Mouse (Mus musculus) brain, embryonic 14.5 days (tissue): ENCODE measurements around the gene Slc30a7.

Experiments used
- CTCF ChIP-seq: fragments of 200-500 bp; IDR thresholded peaks from 2 replicates; pipeline ENCODE4 v1.5.1; 2012; ENCODE audit warnings: inconsistent platforms, mild to moderate bottlenecking, moderate library complexity, borderline replicate concordance; ENCODE audit not compliant: insufficient read depth, insufficient read length; ENCODE audit errors: extremely low read depth
- POLR2A ChIP-seq: fragments of 200-500 bp; IDR thresholded peaks from 2 replicates; pipeline ENCODE4 v1.6.1; 2012; ENCODE audit warnings: mild to moderate bottlenecking, inconsistent platforms, borderline replicate concordance; ENCODE audit not compliant: poor library complexity, insufficient read depth, insufficient read length, severe bottlenecking; ENCODE audit errors: extremely low read depth

- TF ChIP-seq CTCF = no peak
- TF ChIP-seq POLR2A = no peak
These were observed 45.7 kb downstream of the Slc30a7 start for GRCm38 (mm10) chr3:115961311-115962027.
